Mouse (Mus musculus) mouse embryonic stem cell (cell line): Measurements from ENCODE around the gene Rab3ip.

Experiments
- in situ Hi-C, 2 experiments: fragments of 300-500 bp; cut with MboI; formaldehyde crosslinking; loops; 1 replicate in 1 of 2; 3 replicates in 1 of 2; pipeline ENCODE4 v1.14.3; 2019 to 2020; ENCODE audit warnings: low sequenced_read_pairs in 2 of 2, low pct_unique_long_range_greater_than_20kb in 1 of 2, mixed read lengths in 1 of 2; ENCODE audit not compliant: unreplicated experiment in 1 of 2

The Rab3ip gene

DNA sequence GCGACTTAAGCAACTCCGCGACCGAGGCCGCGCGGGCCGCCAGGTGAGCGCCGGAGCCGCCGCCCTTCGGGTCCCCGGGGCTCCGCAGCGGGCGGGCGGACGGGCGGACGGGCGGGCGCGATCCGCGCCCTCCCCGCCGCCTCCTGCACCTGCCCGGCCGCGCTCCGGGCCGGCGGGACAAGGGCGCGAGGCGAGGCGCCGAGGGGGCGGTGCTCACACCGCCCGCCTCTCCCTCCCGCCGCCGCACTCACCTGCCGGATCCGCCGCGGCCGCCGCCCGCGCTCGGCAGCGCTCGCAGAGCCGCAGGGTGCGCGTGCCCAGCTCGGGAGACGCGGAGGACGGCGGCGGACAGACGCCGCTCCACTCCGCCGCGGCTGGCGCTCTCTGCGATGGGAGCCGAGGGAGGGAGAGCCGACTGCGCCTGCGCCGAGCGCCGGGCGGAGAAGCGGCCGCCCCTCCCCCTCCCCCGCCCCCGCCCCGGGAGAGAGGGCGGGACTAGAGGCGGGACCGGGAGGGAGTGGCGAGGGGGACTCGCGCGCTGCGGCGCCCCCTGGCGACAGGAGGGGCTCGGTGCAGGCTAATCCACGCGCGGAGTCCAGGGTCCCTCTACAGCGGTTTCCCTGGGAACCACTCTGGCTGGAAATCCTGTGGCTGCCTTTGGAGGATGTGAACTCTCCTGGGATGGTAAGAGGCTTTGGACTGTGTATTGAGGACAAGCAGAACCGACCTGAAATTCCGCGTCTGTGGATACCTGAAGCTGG, at the start of gene Rab3ip:
Gene Rab3ip (minus strand): TSS at position 761 of the 761 bp plus-strand sequence.
- in situ Hi-C loops = no loop called here

DNA sequence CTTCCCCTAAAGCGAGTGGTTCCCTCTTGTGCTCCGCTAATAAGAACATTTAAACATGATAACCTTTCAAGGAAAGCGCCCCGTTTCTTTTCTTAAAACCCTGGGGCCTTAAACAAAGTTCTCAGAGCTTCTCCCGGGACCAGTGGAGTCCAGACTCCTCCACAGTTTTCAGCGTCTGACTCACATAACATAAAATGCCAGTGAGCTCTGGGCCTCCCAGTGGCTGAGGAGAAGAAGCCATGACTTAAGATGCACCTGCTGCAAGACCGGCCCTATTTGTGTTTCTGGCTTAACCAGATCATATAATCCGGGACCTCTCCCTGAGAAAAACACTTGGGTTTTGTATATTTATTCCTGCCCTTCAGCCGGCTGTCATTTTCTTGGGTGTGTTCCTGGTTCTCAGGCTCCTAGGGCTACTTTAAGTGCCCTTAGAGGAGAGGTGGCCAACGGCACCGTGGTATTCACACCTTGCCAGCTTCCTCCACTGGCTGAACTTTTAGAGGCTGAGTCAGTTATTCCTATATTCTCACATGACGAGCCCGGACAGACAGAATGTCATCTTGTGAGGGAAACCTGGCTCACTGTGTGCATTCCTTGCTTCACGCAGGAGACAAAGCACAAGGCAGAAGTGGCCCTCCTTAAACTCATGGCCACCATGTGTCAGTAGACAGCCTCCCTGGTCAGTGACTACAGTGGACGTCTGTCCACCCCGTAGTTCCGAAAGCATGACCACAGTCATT, 48.3 kb upstream of the Rab3ip start:
- in situ Hi-C loops = no loop called here

GRCm38 (mm10) chr10:116996236-116996600, 45.6 kb upstream of the Rab3ip start:
- in situ Hi-C loops = no loop called here

GRCm38 (mm10) chr10:116995584-116996235, 45.1 kb upstream of the Rab3ip start:
- in situ Hi-C loops = no loop called here

GRCm38 (mm10) chr10:116995162-116995561, 44.6 kb upstream of the Rab3ip start:
- in situ Hi-C loops = no loop called here

DNA sequence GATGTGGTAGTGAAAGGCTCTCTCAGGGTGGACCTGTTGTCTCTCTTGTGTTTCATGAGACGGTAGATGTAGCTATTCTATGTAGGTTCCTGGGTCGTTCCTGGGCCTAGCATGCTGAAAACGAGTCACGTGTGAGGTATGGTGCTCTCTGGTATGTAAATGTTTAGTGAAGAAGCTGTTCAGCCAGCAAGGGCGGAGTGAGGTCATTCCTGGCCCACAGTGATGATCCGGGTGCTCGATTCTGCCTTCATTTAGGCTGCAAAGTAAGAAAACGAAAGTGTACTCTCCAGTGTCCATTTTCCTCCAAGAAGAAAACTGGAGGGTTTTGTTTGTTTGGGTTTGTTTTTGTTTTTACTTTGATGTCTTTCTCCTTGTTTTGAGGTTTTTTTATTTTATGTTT, 43.4 kb upstream of the Rab3ip start:
- in situ Hi-C loops = no loop called here

GRCm38 (mm10) chr10:116986264-116987082, 35.9 kb upstream of the Rab3ip start, which contains the start of gene Best3:
TSS of gene Best3 (plus strand) at chr10:116986314.
- in situ Hi-C loops = no loop called here

DNA sequence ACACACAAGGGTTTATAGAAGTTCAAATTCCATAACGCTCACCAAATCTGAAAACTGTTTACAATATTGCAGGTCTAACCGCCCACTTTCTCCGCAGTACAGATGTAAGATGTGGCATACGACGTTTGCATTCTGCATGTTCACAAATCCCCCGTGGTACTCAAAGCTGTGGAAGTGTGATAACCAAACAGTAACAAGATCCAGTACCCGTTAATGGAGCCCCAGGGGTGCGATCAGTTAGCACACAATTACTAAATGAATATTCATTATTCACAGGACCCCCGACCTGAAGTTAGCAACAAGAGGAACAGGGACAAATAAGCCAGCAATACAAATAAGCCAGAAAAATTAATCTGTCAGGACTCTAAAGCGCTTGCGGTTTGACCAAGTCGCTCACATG, 34.3 kb upstream of the Rab3ip start:
- in situ Hi-C loops = no loop called here

GRCm38 (mm10) chr10:116982526-116982925, 32.0 kb upstream of the Rab3ip start:
- in situ Hi-C loops = no loop called here

GRCm38 (mm10) chr10:116980888-116981287, 30.3 kb upstream of the Rab3ip start:
- in situ Hi-C loops = no loop called here

DNA sequence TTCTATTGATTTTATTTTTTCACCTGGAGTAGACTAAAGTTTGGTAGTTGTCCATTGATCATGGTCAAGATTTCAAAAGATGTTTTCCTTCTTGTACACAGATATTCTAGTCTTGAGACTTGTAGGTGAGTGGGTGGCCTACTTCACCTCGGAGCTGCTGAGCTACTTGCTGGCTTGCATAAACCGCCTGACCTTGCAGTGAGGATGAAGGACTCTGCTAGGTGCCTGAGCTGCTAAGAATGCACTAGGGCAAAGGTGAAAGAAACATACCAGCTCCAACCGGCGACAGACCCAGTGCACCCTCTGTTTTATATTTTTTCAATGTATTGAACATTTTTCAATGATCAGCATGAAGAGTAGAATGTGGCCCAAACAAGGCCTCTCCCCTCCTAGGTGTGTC, 29.7 kb upstream of the Rab3ip start:
- in situ Hi-C loops = no loop called here

DNA sequence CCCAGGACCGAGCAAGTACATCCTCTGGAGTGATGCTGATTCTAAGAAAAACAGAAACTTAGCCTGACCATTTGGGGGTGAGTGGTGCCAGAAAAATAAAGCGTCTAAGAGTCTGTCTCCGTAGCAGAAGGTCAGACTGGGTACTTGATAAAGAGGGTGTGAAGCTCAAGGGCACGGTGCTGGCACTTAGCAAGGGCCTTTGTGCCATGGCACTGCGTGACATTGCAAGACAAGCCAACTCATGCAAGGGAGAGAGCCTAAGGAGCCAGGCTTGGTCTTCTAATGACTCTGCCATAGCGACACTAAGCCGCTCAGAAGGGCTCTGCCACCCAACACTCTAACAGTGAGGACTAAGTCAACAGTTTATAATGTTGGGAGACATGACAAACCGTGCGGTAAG, 28.3 kb upstream of the Rab3ip start:
- in situ Hi-C loops = no loop called here

DNA sequence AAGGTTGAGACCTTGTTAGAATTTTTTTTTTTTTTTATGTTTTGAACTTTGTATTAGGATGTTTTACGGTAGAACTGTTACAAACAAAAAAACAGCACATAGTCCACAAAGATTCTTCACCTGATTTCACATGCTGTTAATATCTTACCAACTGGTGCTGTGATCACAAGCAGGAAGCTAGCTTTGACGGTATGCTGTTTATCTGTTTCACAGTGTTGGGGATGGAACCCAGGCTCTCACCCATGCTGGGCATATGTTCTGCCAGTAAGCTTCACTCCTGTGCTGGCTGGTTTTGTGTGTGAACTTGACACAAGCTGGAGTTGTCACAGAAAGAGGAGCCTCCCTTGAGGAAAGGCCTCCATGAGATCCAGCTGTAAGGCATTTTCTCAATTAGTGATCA, 27.3 kb upstream of the Rab3ip start:
- in situ Hi-C loops = no loop called here

DNA sequence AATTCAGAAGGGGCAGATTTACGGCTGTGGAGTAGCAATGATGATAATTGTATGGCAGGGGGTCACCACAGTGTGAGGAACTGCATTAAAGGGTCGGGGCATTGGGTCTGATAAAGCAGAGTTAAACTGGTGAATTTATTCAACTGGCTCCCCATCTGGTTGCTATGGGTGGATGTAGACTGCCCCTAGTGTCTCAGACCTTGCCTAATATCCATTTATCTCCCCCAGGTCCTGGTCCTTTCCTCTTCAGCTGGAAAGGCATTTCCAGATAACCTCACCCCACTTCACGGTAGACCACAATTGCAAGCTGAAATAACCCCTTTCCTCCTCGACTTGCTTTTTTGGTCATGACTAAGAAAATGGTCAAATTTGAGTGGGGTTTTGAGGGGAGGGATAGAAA, 26.9 kb upstream of the Rab3ip start:
- in situ Hi-C loops = no loop called here

DNA sequence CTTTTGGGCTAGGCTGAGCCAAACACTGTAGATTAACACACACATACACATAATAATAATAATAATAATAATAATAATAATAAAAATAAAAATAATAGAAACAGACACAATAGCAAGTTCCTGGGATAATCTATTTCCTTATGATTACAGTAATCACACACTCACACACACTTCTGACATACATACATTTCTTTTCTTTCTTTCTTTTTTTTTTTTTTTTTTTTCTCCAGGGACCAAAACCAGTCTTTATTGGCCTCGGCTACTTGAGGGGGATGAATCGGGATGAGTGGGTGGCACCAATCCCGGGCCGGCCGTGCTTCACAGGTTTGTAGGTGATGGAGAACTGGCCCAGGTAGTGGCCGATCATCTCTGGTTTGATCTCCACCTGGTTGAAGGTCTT, 21.9 kb upstream of the Rab3ip start, which contains the start of gene Gm10271:
Gene Gm10271 (minus strand): TSS at position 101 of the 400 bp plus-strand sequence.
- in situ Hi-C loops = no loop called here

DNA sequence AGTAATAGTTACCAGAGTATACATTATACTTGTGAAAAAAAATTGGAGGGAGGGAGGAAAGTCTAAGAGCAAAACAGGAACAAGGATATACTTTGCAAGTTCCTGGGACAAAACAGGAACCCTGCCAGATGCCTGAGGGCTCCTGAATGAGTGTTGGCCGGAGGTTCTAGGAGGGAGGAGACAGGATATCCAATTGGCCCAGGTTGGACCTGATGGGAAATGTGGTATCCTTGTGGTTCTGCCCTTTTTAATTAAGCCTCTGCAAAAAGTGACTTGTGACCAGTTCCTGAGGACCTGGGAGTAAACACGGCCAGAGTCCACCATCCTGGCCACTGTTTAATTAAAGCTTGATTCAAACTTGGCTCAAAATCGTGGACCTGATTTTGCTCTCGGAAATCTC, 18.2 kb upstream of the Rab3ip start:
- in situ Hi-C loops = no loop called here

GRCm38 (mm10) chr10:116966065-116966464, 15.5 kb upstream of the Rab3ip start:
- in situ Hi-C loops = no loop called here

GRCm38 (mm10) chr10:116965297-116965696, 14.7 kb upstream of the Rab3ip start:
- in situ Hi-C loops = no loop called here

DNA sequence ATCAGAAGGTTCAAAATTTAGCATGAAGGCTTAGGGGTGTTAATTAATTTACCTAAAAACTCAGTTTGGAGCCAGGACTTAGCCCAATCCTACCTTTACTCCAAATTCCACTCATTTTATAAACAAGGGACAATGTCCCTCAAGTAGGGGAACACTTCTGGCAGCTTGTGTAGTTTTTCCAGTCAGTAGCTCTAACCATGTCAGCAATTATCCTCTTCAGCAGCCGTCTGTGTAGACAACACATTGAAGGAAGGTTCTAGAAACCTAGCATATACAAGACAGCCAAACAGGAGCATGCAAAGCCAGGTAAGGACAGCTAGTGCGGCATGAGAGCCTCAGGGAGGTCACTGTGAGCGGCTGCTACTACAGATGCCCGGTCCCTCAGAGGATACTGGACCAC, 14.0 kb upstream of the Rab3ip start:
- in situ Hi-C loops = no loop called here
